Mouse (Mus musculus): Measurements from ENCODE around the gene Tshz2.

Gene Tshz2

DNA sequence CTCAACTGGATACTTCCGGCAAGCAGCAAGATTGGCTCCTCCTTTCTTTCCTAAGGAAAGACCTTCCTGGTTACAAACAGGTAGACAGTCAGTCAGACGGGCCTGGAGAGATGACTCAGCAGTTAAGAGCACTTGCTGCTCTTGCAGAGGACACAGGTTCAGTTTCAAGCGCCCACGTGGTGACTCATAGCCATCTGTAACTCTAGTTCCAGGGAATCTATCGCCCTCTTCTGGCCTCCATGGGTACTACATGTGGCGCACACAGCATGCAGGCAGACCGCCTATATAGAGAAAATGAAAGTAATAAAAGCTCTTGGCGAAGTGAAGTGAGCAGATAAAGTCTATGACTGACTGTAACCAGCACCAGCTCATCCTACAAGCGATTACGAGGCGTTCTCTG lies 413.1 kb downstream of the Tshz2 start:
- DNase-seq (ENCODE audit: low spot score) = peak; percentile 17

DNA sequence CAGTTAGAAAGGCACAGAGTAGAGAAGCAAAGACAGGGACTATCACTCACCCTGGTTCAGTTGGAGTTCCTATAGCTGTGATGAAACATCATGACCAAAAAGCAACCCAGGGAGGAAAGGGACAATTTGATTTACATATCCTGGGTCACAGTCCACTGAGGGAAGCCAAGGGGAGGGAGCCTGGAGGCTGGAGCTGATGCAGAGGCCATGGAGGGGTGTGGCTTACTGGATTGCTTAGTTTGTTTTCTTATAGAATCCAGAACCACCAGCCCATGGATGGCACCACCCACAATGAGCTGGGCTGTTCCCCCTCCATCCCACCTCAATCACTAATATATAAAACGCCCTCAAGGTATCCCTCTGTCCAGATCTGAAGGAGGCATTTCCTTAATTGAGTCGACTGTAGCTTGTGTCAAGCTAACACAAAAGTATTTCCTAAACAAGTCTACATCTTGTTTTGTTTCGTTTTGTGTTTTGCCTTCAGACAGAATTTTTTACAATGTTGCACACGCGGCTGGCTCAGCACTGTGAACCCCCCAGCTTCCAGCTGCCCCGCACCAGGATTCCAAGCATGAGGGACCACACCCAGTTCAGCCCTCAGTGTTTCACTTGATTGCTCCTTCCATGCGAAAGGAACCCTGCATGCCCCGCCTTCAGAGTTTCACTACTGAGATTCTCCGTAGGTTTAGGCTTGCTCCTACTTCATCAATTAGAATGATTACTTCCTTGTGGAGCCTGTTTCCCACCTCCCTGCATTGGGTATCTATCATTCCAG lies 413.7 kb downstream of the Tshz2 start:
- DNase-seq (ENCODE audit: low spot score) = no peak

DNA sequence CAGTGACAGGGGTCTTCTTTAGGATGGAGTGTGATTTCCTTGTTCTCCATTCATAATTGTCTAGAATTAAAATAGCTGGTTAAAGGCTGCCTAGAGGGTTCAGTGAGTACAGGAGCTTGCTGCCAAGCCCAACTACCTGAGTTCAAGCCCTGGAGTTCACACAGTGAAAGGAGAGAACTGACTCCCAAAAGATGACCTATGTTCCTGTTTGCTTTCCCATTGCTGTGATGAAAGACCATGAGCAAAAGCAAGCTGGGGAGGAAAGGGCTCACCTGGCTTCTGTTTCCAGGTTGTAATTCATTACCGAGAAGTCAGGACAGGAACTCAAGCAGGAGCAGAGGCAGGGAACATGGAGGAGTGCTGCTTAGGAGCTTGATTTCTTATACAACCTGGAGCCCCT lies 416.0 kb downstream of the Tshz2 start:
- DNase-seq (ENCODE audit: low spot score) = no peak

GRCm38 (mm10) chr2:170050651-170051050 lies 417.8 kb downstream of the Tshz2 start:
- DNase-seq (ENCODE audit: low spot score) = peak; percentile 68

GRCm38 (mm10) chr2:170051441-170051840 lies 418.6 kb downstream of the Tshz2 start:
- DNase-seq (ENCODE audit: low spot score) = no peak

DNA sequence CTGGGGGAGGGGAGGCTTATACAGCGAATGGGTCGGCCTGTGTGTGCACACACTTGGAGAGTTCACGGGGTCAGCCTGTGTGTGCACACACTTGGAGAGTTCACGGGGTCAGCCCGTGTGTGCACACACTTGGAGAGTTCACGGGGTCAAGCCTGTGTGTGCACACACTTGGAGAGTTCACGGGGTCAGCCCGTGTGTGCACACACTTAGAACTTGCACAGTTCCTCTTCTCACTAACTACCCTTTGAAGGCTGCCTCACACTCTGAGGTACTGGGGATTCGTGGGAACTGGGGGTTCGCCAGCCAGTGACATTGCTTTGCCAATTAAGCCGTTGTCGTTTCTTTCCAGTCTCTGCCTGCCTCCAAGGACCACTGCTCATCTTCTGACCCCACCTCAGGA lies 422.1 kb downstream of the Tshz2 start:
- DNase-seq (ENCODE audit: low spot score) = no peak

GRCm38 (mm10) chr2:170055413-170055812 lies 422.6 kb downstream of the Tshz2 start:
- peak; percentile 58 for DNase-seq (ENCODE audit: low spot score)

- DNase-seq (ENCODE audit: low spot score) = no peak
Observed at GRCm38 (mm10) chr2:170058774-170059173, 426.0 kb downstream of the Tshz2 start.

GRCm38 (mm10) chr2:170060066-170060465 lies 427.3 kb downstream of the Tshz2 start:
- DNase-seq (ENCODE audit: low spot score) = peak; percentile 18

DNA sequence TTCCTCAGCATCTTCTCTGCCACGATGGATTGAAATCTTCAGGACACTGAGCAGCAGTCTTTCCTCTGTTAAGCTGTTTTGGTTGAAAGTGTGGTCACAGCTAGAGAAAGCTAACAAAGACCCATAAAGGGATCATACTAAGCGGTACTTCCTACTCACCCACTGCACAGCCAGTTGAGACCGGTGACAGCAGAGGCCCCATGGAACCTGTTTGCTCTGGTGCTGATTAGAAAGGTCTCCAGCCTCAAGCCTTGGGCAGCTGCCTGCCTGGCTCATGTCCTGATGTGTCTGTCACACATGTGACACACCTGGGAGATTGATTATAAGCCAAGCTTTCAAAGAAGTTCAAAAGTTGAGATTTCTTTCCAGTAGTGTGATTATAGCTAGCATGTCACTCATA lies 429.6 kb downstream of the Tshz2 start:
- DNase-seq (ENCODE audit: low spot score) = no peak

- DNase-seq (ENCODE audit: low spot score) = no peak
Observed at GRCm38 (mm10) chr2:170069976-170070375, 437.2 kb downstream of the Tshz2 start.

DNA sequence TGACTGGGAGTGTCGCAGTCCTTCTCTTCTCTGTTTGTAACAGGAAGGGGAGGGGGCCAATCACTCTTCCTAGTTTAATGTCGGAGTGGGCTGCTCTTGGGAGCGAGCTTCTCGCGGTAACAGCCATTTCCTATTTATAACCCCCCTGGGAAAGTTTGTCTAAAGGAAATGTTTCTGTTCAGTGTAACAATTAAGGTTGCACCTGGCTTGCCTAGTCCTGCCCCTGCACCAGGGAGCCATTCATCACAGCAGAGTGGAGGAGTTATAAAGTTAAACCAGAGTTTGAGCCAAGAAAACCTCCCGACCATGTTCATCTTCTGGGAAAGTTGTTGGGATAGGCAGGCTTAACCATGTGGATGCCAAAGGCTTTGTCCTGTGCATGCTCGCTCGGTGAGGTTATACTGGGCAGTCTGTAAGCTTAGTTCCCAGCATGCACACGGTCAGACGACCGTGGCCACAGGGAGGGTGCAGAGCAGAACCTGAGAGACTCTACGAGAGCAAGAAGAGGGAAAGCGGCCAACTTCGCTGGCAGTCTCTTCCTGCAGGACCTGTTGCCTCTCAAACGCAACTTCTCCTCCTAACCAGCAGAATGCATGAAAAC lies 437.9 kb downstream of the Tshz2 start:
- no peak for DNase-seq (ENCODE audit: low spot score)

DNA sequence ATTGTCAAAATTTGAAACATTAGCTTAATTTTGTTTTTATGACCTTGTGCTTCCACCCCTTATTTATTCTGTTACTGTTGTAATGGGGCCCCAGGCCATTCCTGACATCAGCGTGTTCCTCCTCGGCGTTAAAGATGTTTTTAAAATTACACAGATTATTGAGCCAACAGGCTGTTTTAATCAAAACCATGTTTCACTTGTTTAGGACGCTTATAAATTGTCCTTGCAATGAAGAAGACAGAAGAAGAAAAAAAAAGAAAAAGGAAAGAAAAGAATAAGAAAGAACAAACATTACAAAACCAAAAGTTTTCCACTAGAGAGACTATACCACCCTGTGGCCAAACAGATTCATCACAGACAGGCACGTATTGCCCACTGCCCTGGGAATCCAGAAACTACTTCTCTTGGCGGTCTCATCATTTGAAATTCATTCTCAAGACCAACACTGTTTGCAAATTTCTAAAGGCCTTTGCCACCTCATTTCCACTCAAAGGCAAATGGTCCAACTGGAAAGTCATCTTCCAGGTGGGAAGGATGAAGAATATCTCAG lies 444.2 kb downstream of the Tshz2 start:
- no peak for DNase-seq (ENCODE audit: low spot score)

GRCm38 (mm10) chr2:170078041-170078440 lies 445.2 kb downstream of the Tshz2 start:
- DNase-seq (ENCODE audit: low spot score) = no peak

- no peak for DNase-seq (ENCODE audit: low spot score)
Observed at GRCm38 (mm10) chr2:170078442-170079017, 445.7 kb downstream of the Tshz2 start.

DNA sequence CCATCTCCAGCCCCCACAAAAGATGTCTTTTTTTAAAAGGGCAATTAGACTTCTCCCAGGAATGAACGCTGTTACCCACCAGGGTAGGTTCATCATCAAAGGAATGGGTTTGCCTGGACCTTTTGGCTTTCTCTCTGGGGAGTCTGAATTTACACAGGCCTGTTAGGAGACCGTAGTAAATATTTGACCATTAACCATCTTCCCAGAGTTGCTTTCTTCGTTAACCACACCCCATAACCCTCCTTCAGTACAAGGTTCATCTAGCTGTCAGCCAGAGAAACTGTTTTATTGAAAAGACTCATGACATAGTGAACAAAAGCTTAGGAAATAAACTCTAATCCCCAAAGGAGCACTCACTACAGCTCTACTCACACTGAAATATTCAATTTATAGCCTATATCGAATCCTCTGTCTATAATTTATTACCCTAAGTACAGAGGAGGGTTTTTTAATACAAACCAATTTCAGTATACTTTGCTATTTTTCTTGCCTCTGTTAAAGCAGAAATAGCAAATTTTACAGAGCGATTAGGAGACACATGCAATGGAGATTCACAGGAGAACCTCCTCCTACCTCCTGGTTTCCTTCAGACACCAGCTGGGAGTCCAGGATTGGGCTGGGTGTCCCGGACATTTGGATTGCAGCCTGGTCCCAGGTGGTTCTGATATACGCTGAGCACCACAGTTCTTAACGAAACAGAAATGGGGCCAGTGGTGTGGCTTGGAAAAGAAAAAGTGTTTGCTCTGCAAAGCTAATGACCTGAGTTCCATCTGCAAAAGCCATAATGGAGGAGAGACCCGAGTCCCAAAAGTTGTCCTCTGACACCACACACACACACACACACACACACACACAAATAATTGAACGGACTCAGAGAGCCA lies 459.0 kb downstream of the Tshz2 start:
- no peak for DNase-seq (ENCODE audit: low spot score)

GRCm38 (mm10) chr2:170094220-170094619 lies 461.4 kb downstream of the Tshz2 start:
- DNase-seq (ENCODE audit: low spot score) = no peak

DNA sequence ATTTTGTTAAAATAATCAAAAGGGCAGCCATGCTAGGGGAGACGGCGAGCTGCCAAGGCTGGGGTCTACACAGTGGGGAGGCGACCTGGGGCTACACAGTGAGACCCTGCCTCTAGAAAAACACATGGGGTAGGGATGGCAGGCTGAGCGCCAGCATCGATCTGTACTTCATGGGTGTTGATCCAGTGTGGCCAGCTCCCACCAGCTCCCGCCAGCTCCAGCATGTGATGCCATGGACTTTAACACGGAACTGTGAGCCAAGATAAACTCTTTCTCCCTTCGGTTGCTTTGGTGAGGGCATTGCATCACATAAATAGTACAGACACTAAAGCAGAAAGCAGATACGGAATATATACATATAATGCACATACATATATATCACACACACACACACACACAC lies 462.1 kb downstream of the Tshz2 start:
- DNase-seq (ENCODE audit: low spot score) = no peak

- DNase-seq (ENCODE audit: low spot score) = peak; percentile 83
Observed at GRCm38 (mm10) chr2:170101132-170101531, 468.3 kb downstream of the Tshz2 start.

GRCm38 (mm10) chr2:170101932-170102331 lies 469.1 kb downstream of the Tshz2 start:
- no peak for DNase-seq (ENCODE audit: low spot score)

- DNase-seq (ENCODE audit: low spot score) = no peak
Observed at GRCm38 (mm10) chr2:170103341-170103740, 470.5 kb downstream of the Tshz2 start.

- DNase-seq (ENCODE audit: low spot score) = peak; percentile 71
Observed at GRCm38 (mm10) chr2:170103852-170104251, 471.0 kb downstream of the Tshz2 start.
